Mouse (Mus musculus): Measurements from ENCODE around the gene Epha7. TPM values are rescaled to one million over a fixed set of nuclear protein-coding genes. Genes with fewer than 3 reads are reported as not detected.

The Epha7 gene
- total and polyA plus RNA-seq, 2 experiments = 0.38 to 2.3 TPM

DNA sequence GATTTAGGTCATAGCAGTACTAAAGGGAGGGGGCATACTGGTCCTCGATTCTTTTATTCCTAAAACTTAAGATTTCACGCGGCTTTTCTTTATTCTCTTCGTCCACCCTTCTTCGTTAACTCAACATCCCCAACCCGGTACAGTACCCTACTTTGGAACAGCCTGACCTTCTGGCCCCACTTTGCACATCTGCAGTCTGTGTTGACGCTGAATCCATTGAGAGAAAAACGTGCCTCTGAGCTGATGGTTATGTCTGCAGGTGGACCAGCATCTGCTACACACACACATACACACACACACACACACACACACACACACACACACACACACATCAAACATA, 1.5 kb downstream of the Epha7 start:
- TF ChIP-seq CTCF (IDR thresholded peaks at IDR 0.05; ENCODE audit: low read depth, low read length) (no peak), POLR2A (IDR thresholded peaks at IDR 0.05; ENCODE audit: extremely low read depth, insufficient read depth, low read length) (no peak)
- H3K27ac ChIP-seq (replicated peaks; ENCODE audit: insufficient read depth, low read depth, low read length) = no peak overlapping the region
- no peak for DNase-seq (ENCODE audit: extremely low read depth, low read depth, low spot score)
- H3K79me2 ChIP-seq (ENCODE audit: control insufficient read depth, insufficient read depth, low read length) = no peaks in the 10 kb centered on the region
- H3K9ac ChIP-seq (ENCODE audit: low read depth, low read length) = no peak overlapping the region
- WGBS = 2% methylated on average over 8 of the region's 8 CpGs
- H3K36me3 ChIP-seq (ENCODE audit: control insufficient read depth, insufficient read depth, low read length) = no peaks in the 10 kb centered on the region
- H3K27me3 ChIP-seq (ENCODE audit: control insufficient read depth, insufficient read depth, low read length) = peaks cover 10% of the 10 kb centered on the region
- peaks cover 2% of the 10 kb centered on the region; the same call in 1 of the 2 replicates for H3K4me1 ChIP-seq (ENCODE audit: control insufficient read depth, insufficient read depth, low read length)
- 0 out of 2 replicates have a peak overlapping the region, but pooled peaks have one; percentile 50 for H3K4me3 ChIP-seq (ENCODE audit: insufficient read depth, low read depth, low read length)

DNA sequence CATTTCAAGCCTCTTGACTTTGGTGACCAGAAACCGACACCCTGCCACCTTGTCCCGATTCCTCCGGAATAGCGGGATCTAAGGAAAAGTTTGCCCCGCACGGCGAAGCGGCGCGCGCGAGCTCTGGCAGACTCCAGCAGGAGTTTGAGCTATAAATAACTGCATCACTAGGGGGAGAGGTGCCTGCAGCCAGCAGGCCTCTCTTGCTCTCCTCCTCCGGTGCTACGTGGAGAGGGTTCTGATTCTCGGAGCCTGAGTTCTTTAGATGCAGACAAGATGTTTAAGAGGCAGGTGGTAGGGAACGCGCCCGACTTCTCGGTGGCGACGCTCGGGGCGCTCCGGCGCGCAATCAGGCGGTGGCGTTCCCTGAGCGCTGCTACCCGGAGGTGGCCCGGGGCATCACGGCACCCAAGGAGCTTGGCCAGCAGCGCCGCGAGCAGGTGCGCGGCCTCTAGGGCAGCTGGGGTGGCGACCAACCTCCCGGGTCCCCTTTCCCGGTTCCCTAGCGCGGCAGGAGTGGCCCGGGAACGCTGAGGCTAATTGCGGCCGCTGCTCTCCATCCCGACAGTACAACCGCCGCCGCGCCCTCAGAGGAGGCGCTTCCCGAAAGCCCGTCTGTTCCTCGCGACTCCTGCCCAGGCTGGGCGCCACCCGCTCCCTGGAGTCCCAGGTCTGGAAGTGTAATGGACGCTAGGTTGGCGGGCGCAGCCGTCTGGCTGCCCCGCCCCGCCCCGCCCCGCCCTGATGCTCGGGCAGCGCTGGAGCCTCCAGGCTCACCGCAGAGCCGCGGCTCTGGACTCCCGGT, 2.1 kb downstream of the Epha7 start:
- 1% methylated on average over 72 of the region's 72 CpGs for WGBS
- H3K9ac ChIP-seq (ENCODE audit: low read depth, low read length) = peak overlapping the region; percentile 34
- no peak overlapping the region for H3K27ac ChIP-seq (replicated peaks; ENCODE audit: insufficient read depth, low read depth, low read length)
- TF ChIP-seq POLR2A (IDR thresholded peaks at IDR 0.05; ENCODE audit: extremely low read depth, insufficient read depth, low read length) (no peak), CTCF (IDR thresholded peaks at IDR 0.05; ENCODE audit: low read depth, low read length) (no peak)
- no peaks in the 10 kb centered on the region for H3K79me2 ChIP-seq (ENCODE audit: control insufficient read depth, insufficient read depth, low read length)
- H3K4me1 ChIP-seq (ENCODE audit: control insufficient read depth, insufficient read depth, low read length) = peaks cover 2% of the 10 kb centered on the region; the same call in 1 of the 2 replicates
- H3K36me3 ChIP-seq (ENCODE audit: control insufficient read depth, insufficient read depth, low read length) = no peaks in the 10 kb centered on the region
- DNase-seq (ENCODE audit: extremely low read depth, low read depth, low spot score) = peak; percentile 8
- peaks cover 10% of the 10 kb centered on the region for H3K27me3 ChIP-seq (ENCODE audit: control insufficient read depth, insufficient read depth, low read length)
- H3K4me3 ChIP-seq (ENCODE audit: insufficient read depth, low read depth, low read length) = peak overlapping the region; percentile 53; the same call in 1 of the 2 replicates

DNA sequence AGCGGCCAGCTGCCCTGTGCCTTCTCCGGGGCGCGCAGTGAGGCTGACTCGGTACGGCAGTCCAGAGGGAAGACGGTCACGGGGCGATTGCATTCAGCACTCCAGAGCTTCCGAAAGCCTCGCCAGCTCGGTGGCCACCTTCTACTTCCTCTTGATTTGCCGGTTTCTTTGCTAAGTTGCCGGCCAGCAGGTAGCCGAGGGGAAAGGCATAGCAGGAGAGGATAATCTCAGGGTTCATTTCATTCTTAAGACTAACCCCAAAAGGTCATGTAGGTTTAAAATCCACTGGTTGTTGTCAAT, 2.6 kb downstream of the Epha7 start:
- WGBS = 1% methylated on average over 15 of the region's 15 CpGs
- peaks cover 2% of the 10 kb centered on the region; the same call in 1 of the 2 replicates for H3K4me1 ChIP-seq (ENCODE audit: control insufficient read depth, insufficient read depth, low read length)
- no peak for TF ChIP-seq CTCF (IDR thresholded peaks at IDR 0.05; ENCODE audit: low read depth, low read length)
- no peak for TF ChIP-seq POLR2A (IDR thresholded peaks at IDR 0.05; ENCODE audit: extremely low read depth, insufficient read depth, low read length)
- H3K27me3 ChIP-seq (ENCODE audit: control insufficient read depth, insufficient read depth, low read length) = peaks cover 10% of the 10 kb centered on the region
- H3K9ac ChIP-seq (ENCODE audit: low read depth, low read length) = 0 out of 2 replicates have a peak overlapping the region, but pooled peaks have one; percentile 26
- no peak for DNase-seq (ENCODE audit: extremely low read depth, low read depth, low spot score)
- H3K36me3 ChIP-seq (ENCODE audit: control insufficient read depth, insufficient read depth, low read length) = no peaks in the 10 kb centered on the region
- H3K4me3 ChIP-seq (ENCODE audit: insufficient read depth, low read depth, low read length) = peak overlapping the region; percentile 53; the same call in 1 of the 2 replicates
- no peak overlapping the region for H3K27ac ChIP-seq (replicated peaks; ENCODE audit: insufficient read depth, low read depth, low read length)
- H3K79me2 ChIP-seq (ENCODE audit: control insufficient read depth, insufficient read depth, low read length) = no peaks in the 10 kb centered on the region

DNA sequence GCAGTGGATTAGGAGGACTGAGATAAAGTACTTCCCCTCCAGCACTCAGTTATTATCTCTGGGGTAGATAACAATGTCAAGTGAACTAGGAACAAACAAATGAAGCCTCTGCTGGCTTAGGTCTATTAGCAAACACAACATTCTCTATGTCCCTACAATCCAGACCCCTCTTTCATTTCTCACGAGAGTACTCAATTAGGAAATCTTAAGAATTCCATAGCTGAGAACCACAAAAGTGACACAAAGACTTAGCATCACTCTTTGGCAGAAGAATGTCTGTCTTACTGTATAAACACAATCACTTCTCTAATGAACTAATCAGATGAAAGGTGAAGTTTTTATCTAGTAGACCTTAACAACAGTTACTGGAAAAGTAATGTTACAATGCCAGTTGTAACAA, 10.7 kb downstream of the Epha7 start:
- no peaks in the 10 kb centered on the region for H3K27me3 ChIP-seq (ENCODE audit: control insufficient read depth, insufficient read depth, low read length)
- H3K79me2 ChIP-seq (ENCODE audit: control insufficient read depth, insufficient read depth, low read length) = no peaks in the 10 kb centered on the region
- TF ChIP-seq CTCF (IDR thresholded peaks at IDR 0.05; ENCODE audit: low read depth, low read length) (no peak), POLR2A (IDR thresholded peaks at IDR 0.05; ENCODE audit: extremely low read depth, insufficient read depth, low read length) (no peak)
- no peaks in the 10 kb centered on the region for H3K4me1 ChIP-seq (ENCODE audit: control insufficient read depth, insufficient read depth, low read length)
- no peak for DNase-seq (ENCODE audit: extremely low read depth, low read depth, low spot score)
- no peak overlapping the region for H3K27ac ChIP-seq (replicated peaks; ENCODE audit: insufficient read depth, low read depth, low read length)
- 42% methylated on average over 1 of the region's 1 CpGs for WGBS
- no peak overlapping the region for H3K9ac ChIP-seq (ENCODE audit: low read depth, low read length)
- no peak overlapping the region for H3K4me3 ChIP-seq (ENCODE audit: insufficient read depth, low read depth, low read length)
- no peaks in the 10 kb centered on the region for H3K36me3 ChIP-seq (ENCODE audit: control insufficient read depth, insufficient read depth, low read length)

DNA sequence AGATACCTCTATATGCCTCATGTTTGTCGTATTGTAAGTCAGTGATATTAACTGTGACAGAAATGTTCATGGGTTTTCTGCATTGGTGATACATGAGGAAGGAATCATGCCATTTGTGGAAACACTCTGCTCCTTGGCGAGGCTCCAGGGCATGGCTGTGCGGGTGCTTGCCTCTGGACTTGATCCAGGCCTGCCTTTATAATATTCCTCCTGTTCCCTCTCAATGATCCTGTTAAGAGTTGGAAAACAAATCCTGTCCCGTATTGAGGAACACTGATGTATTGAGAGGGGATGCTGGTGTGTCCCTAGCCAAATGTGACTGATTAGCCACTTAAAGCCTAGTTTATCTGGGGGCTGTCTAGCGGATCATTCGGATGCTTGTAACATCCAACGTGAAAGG, 11.7 kb downstream of the Epha7 start:
- no peak overlapping the region for H3K9ac ChIP-seq (ENCODE audit: low read depth, low read length)

DNA sequence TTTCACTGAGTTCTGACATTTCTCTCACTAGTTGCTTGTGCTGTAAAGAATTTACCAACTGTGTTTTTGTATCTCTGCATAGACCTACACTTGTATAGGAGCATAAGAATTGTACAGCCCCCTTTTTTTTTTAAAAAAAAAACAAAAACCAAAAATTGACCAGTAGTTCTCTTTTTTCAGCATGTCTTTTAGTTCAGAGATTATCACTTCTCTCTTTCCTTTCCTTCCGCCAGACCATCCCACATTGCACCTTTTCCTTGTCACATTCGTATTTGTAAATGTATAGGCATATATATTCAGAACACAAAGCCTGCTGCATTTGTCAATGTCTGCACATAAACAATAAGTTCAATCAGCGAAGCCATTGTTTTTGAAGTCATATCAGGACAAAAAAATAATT, 24.7 kb downstream of the Epha7 start:
- Histone ChIP-seq H3K36me3 (ENCODE audit: control insufficient read depth, insufficient read depth, low read length) (no peaks in the 10 kb centered on the region), H3K27me3 (ENCODE audit: control insufficient read depth, insufficient read depth, low read length) (no peaks in the 10 kb centered on the region), H3K27ac (replicated peaks; ENCODE audit: insufficient read depth, low read depth, low read length) (no peak overlapping the region), H3K79me2 (ENCODE audit: control insufficient read depth, insufficient read depth, low read length) (no peaks in the 10 kb centered on the region), H3K4me3 (ENCODE audit: insufficient read depth, low read depth, low read length) (no peak overlapping the region), H3K9ac (ENCODE audit: low read depth, low read length) (no peak overlapping the region), H3K4me1 (ENCODE audit: control insufficient read depth, insufficient read depth, low read length) (no peaks in the 10 kb centered on the region)
- DNase-seq (ENCODE audit: extremely low read depth, low read depth, low spot score) = no peak
- TF ChIP-seq CTCF (IDR thresholded peaks at IDR 0.05; ENCODE audit: low read depth, low read length) (no peak), POLR2A (IDR thresholded peaks at IDR 0.05; ENCODE audit: extremely low read depth, insufficient read depth, low read length) (no peak)
- WGBS = 82% methylated on average over 3 of the region's 3 CpGs

More for the DNA sequence above, 11.7 kb downstream of the Epha7 start:
- no peak overlapping the region for H3K27ac ChIP-seq (replicated peaks; ENCODE audit: insufficient read depth, low read depth, low read length)
- 70% methylated on average over 7 of the region's 7 CpGs for WGBS
- H3K79me2 ChIP-seq (ENCODE audit: control insufficient read depth, insufficient read depth, low read length) = no peaks in the 10 kb centered on the region
- no peaks in the 10 kb centered on the region for H3K4me1 ChIP-seq (ENCODE audit: control insufficient read depth, insufficient read depth, low read length)
- no peak for DNase-seq (ENCODE audit: extremely low read depth, low read depth, low spot score)
- no peak overlapping the region for H3K4me3 ChIP-seq (ENCODE audit: insufficient read depth, low read depth, low read length)
- no peaks in the 10 kb centered on the region for H3K36me3 ChIP-seq (ENCODE audit: control insufficient read depth, insufficient read depth, low read length)
- no peak for TF ChIP-seq CTCF (IDR thresholded peaks at IDR 0.05; ENCODE audit: low read depth, low read length)
- H3K27me3 ChIP-seq (ENCODE audit: control insufficient read depth, insufficient read depth, low read length) = no peaks in the 10 kb centered on the region
